Mouse (Mus musculus) embryonic facial prominence, embryonic 15.5 days (tissue): ENCODE data around the gene Serpinh1. TPM values are rescaled to one million over a fixed set of nuclear protein-coding genes. Genes with fewer than 3 reads are reported as not detected.
A peak's percentile ranks its signal among the peaks of the same experiment; 100 is the strongest.
"Not testable (repeated sequence)": the region's sequence is repeated elsewhere in the genome, so short reads cannot be mapped to it uniquely, and the experiment has no call there.

Experiments
- ATAC-seq: fragments of 200-750 bp; cut with Nextera tagmentation; 2 replicates; pipeline ENCODE4 v1.8.0; 2017; ENCODE audit warnings: low read depth, moderate TSS enrichment; ENCODE audit not compliant: insufficient number of reproducible peaks, low FRiP score, low TSS enrichment
- H3K27ac ChIP-seq: fragments of 300-500 bp; sonication (generic); replicated peaks from 2 replicates; pipeline ENCODE4 v1.5.1; 2015; ENCODE audit warnings: mild to moderate bottlenecking, inconsistent platforms
- H3K27me3 ChIP-seq: fragments of 300-500 bp; sonication (generic); 2 replicates; pipeline ENCODE4 v1.6.1; 2015; ENCODE audit warnings: inconsistent platforms
- H3K36me3 ChIP-seq: fragments of 300-500 bp; sonication (generic); 2 replicates; pipeline ENCODE4 v1.6.1; 2015; ENCODE audit warnings: mild to moderate bottlenecking, inconsistent platforms
- H3K4me1 ChIP-seq: fragments of 300-500 bp; sonication (generic); 2 replicates; pipeline ENCODE4 v1.6.1; 2015; ENCODE audit warnings: inconsistent platforms
- H3K4me2 ChIP-seq: fragments of 300-500 bp; sonication (generic); replicated peaks from 2 replicates; pipeline ENCODE4 v1.6.1; 2015; ENCODE audit warnings: mild to moderate bottlenecking, inconsistent platforms
- H3K4me3 ChIP-seq: fragments of 300-500 bp; sonication (generic); replicated peaks from 2 replicates; pipeline ENCODE4 v1.5.1; 2015; ENCODE audit warnings: mild to moderate bottlenecking, inconsistent platforms
- H3K9ac ChIP-seq: fragments of 300-500 bp; sonication (generic); 2 replicates; pipeline ENCODE4 v1.6.1; 2015; ENCODE audit warnings: inconsistent platforms
- H3K9me3 ChIP-seq: fragments of 300-500 bp; sonication (generic); replicated peaks from 2 replicates; pipeline ENCODE4 v1.6.1; 2016; ENCODE audit warnings: inconsistent platforms
- WGBS: fragments of 180-500 bp; shearing (Covaris S2); methylation state at CpG from one replicate; pipeline ENCODE4 v1.1.7; 2015; 5-methylcytosine and 5-hydroxymethylcytosine counted together
- polyA plus RNA-seq: library from polyadenylated mRNA; unstranded; fragments of >200 nt; fragmentation: Nextera tagmentation; extraction: Ambion mirVana; gene quantifications from 2 replicates; pipeline ENCODE4 v1.2.1, GENCODE M21; 2015

Serpinh1 gene
- polyA plus RNA-seq, 1 experiment from 2014 or later: 2,130 TPM

GRCm38 (mm10) chr7:99386030-99386429, 33.0 kb upstream of the Serpinh1 start:
- ATAC-seq: no peak
- Histone ChIP-seq H3K27ac (no peak overlapping the region), H3K4me1 (peaks cover 45% of the 10 kb centered on the region), H3K4me2 (no peak overlapping the region), H3K36me3 (no peaks in the 10 kb centered on the region), H3K9me3 (no peaks in the 10 kb centered on the region), H3K27me3 (no peaks in the 10 kb centered on the region), H3K4me3 (no peak overlapping the region), H3K9ac (no peak overlapping the region)
- 61% methylated on average over 5 of the region's 5 CpGs for WGBS

DNA sequence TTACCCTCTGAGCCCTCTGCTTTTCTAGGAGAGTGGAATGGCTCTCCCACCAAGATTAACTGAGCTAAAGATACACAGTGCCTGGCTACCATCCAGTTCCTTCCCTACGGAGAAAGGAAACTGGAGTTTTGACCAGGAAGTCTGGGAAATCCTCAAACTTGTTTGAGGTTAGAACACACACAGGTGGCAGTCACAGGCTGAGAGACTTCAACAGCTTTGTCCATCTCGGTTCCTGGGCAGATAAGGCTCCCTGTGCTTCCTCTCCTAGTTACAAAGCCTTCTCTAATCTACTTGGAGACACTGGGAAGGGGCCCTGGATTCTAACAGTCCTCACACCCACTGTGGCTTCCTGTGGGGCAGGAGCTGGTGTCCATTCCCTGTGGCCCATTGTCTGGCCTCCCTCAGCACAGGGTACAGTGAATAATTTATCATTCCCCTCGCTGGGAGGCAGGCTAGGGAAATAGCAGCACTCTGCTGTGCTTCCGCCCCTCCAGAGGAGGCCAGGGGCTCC, 31.1 kb upstream of the Serpinh1 start:
- WGBS: 34% methylated on average over 4 of the region's 4 CpGs
- Histone ChIP-seq H3K36me3 (no peaks in the 10 kb centered on the region), H3K4me1 (peaks cover 45% of the 10 kb centered on the region), H3K9ac (no peak overlapping the region), H3K4me3 (no peak overlapping the region), H3K4me2 (0 out of 2 replicates have a peak overlapping the region, but pooled peaks have one; percentile 96), H3K27me3 (no peaks in the 10 kb centered on the region), H3K9me3 (no peaks in the 10 kb centered on the region), H3K27ac (0 out of 2 replicates have a peak overlapping the region, but pooled peaks have one; percentile 5)
- no peak for ATAC-seq

GRCm38 (mm10) chr7:99383246-99383645, 30.2 kb upstream of the Serpinh1 start:
- peak overlapping the region; percentile 65 for H3K4me3 ChIP-seq

DNA sequence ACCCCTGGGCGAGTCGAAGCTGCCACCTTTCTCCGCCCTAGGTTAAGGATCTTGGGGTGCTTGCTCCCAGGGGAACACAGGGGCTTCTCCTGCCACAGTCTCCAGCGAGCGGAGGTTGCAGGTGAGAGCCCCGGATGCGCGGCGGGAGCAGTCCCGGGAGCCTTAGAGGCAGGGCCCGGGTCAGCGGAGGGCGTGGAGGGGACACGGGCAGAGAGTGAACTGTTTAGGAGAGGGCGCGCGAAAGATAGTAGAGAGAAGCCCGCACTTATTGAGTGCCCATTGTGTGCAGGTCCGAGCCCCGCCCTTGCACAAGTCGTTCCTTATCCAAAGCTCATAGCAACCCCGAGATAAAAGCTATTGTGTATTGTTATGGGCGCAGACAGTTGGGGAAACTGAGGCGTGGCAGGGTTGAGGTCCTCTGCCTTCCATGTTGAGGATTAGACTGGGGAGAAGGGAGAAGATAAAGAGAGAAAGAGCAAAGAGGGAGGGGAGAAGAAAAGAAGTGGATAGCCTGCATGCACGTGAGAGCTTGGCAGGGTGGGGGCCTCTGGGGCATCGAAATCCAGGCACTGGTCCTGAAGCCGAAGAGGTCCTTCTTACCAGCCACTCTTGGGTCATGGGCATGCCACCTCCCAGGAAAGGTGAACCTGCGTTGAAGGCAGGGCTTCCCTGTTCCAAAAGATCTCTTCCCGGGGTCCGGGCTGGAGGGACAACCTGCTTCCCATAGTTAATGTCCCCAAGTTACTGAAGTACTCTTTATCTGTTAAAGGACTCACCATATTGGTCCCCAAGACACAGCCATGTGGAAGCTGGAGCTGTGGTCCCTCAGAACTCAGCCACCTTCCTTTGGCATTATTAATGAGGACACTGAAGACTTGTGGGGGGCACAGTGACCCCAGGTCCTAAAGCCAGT, 29.3 kb upstream of the Serpinh1 start:
- H3K9me3 ChIP-seq: no peaks in the 10 kb centered on the region
- no peak overlapping the region for H3K27ac ChIP-seq
- peak overlapping the region; percentile 77 for H3K9ac ChIP-seq
- H3K27me3 ChIP-seq: no peaks in the 10 kb centered on the region
- H3K36me3 ChIP-seq: no peaks in the 10 kb centered on the region
- 15% methylated on average over 30 of the region's 30 CpGs for WGBS
- H3K4me3 ChIP-seq: peak overlapping the region; percentile 65
- peaks cover 43% of the 10 kb centered on the region for H3K4me1 ChIP-seq
- peak overlapping the region; percentile 96 for H3K4me2 ChIP-seq
- ATAC-seq: no peak

More at GRCm38 (mm10) chr7:99383246-99383645, 30.2 kb upstream of the Serpinh1 start:
- peak overlapping the region; percentile 96 for H3K4me2 ChIP-seq
- H3K27me3 ChIP-seq: no peaks in the 10 kb centered on the region
- no peak overlapping the region for H3K27ac ChIP-seq
- no peaks in the 10 kb centered on the region for H3K36me3 ChIP-seq
- H3K9ac ChIP-seq: no peak overlapping the region
- H3K4me1 ChIP-seq: peaks cover 45% of the 10 kb centered on the region
- no peaks in the 10 kb centered on the region for H3K9me3 ChIP-seq
- WGBS: 62% methylated on average over 5 of the region's 5 CpGs
- no peak for ATAC-seq

GRCm38 (mm10) chr7:99381214-99382087, 28.4 kb upstream of the Serpinh1 start, which contains the start of gene Gdpd5:
Gdpd5 (plus strand) TSS chr7:99381414.
- H3K9ac ChIP-seq: peak within 1 kb of the TSS; percentile 77
- H3K4me2 ChIP-seq: peak within 1 kb of the TSS; percentile 96
- peak; percentile 97 for ATAC-seq
- WGBS: under 1% methylated on average over 73 of the region's 73 CpGs
- H3K27ac ChIP-seq: peak within 1 kb of the TSS; percentile 91
- H3K36me3 ChIP-seq: no peaks in the 10 kb centered on the region
- H3K4me1 ChIP-seq: peaks cover 43% of the 10 kb centered on the region
- peak within 1 kb of the TSS; percentile 65 for H3K4me3 ChIP-seq
- no peaks in the 10 kb centered on the region for H3K27me3 ChIP-seq
- H3K9me3 ChIP-seq: no peaks in the 10 kb centered on the region

DNA sequence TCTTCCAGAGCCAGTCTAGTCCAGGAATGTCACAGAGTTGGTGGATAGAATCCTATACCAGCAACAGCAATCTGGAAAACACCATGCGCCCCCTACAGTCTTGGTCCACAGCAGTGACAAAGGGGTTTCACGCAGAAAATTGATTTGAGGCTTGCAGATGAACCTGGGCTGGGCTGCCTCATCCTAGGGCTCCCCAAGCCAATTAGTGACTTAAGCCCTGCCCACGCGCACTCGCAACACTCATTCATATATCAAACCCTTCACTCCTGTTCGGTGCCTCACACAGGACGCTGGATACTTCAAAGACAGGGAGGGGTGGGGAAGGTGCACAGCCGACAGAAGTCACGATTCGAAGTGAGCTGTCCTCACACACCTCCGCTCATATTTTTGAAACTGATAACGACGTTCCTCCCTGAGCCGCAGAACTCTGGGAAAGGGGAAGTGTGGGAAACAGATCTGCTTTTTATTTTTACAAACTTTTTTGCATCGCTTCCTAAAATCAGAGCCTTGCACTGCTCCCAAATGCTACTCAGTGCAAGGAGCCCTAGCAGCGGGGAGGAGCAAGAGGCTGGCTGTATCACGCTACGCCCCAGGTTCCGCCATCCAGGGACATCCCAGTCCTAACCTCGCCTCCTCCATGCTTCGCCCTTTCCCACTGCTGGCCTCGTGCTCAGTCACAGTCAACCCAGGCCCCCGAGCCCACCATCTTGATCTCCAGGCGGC, 27.6 kb upstream of the Serpinh1 start:
- Histone ChIP-seq H3K9me3 (no peaks in the 10 kb centered on the region), H3K27me3 (no peaks in the 10 kb centered on the region), H3K36me3 (no peaks in the 10 kb centered on the region), H3K9ac (peak overlapping the region; percentile 47), H3K4me2 (peak overlapping the region; percentile 96), H3K27ac (peak overlapping the region; percentile 91), H3K4me1 (peaks cover 35% of the 10 kb centered on the region), H3K4me3 (peak overlapping the region; percentile 65)
- peak; percentile 71 for ATAC-seq
- WGBS: under 1% methylated on average over 24 of the region's 24 CpGs

DNA sequence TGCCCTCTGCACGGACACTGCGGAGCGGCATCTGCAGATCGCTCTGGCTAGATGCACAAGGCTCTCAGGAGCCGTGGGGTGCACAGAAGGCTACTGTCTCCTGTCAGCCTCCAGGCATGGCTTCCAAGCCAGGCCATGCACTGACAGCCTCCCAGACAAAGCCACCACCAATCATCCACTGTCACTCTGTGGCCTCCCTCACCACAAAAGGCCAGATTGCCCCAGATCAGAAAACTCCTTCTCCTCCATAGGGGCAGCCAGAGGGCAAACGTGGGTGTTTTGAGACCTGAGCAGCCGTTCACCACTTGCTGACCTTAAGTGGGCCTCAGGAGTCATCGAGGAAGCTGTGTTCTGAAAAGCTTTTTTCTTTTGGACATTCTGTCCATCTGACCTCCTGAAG, 25.8 kb upstream of the Serpinh1 start:
- H3K36me3 ChIP-seq: no peaks in the 10 kb centered on the region

GRCm38 (mm10) chr7:99375455-99375854, 22.4 kb upstream of the Serpinh1 start:
- Histone ChIP-seq H3K27me3 (no peaks in the 10 kb centered on the region; the same call in 1 of the 2 replicates), H3K36me3 (no peaks in the 10 kb centered on the region), H3K4me3 (no peak overlapping the region), H3K9ac (no peak overlapping the region), H3K27ac (no peak overlapping the region), H3K9me3 (no peaks in the 10 kb centered on the region), H3K4me2 (no peak overlapping the region), H3K4me1 (0 out of 2 replicates have a peak, but pooled peaks cover 3% of the 10 kb centered on the region)
- 6% methylated on average over 4 of the region's 4 CpGs for WGBS
- ATAC-seq: no peak

More for the DNA sequence above, 25.8 kb upstream of the Serpinh1 start:
- no peaks in the 10 kb centered on the region for H3K27me3 ChIP-seq
- H3K4me3 ChIP-seq: no peak overlapping the region
- H3K9ac ChIP-seq: no peak overlapping the region
- no peak for ATAC-seq
- H3K4me2 ChIP-seq: no peak overlapping the region
- no peaks in the 10 kb centered on the region for H3K9me3 ChIP-seq
- peaks cover 27% of the 10 kb centered on the region for H3K4me1 ChIP-seq
- H3K27ac ChIP-seq: no peak overlapping the region
- WGBS: 47% methylated on average over 8 of the region's 8 CpGs

DNA sequence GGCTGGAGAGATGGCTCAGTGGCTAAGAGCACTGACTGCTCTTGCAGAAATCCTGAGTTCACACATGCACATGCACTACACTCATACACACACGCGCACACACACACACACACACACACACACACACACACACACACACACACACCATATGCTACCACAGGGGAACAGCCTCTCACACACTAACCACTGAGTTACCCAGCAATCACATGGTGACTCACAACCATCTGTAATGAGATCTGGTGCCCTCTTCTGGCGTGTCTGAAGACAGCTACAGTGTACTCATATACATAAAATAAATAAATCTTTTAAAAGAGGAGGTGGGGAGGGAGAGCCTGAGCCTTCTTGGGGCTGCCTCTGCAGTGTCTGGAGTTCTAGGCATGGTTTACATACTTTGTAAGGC, 21.3 kb upstream of the Serpinh1 start:
- 64% methylated on average over 3 of the region's 3 CpGs for WGBS
- not testable (repeated sequence) for ATAC-seq, H3K4me2 ChIP-seq

DNA sequence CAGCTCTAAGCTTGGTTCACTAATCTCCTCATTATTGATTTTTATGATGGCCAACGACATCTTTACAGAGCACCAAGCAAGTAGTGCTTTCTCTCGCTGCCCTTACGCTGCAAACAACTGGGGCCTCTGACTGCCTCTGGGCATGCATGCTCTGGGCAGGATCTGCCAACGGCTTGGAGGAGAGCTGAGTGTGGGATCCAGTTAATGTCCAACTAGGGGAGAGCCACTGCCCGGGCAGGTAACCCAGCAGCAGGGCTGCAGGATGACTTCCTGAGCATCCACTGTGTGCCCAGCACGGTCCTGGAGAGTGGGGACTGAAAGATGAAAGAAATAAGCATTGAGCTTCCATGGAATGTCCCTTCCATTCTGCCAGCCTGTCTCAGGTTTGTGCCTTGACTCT, 13.7 kb upstream of the Serpinh1 start:
- H3K27me3 ChIP-seq: no peaks in the 10 kb centered on the region
- H3K4me3 ChIP-seq: no peak overlapping the region
- H3K4me2 ChIP-seq: no peak overlapping the region
- peaks cover 9% of the 10 kb centered on the region for H3K4me1 ChIP-seq
- no peak for ATAC-seq
- H3K27ac ChIP-seq: no peak overlapping the region
- no peaks in the 10 kb centered on the region for H3K36me3 ChIP-seq
- H3K9me3 ChIP-seq: no peaks in the 10 kb centered on the region
- 63% methylated on average over 6 of the region's 6 CpGs for WGBS
- no peak overlapping the region for H3K9ac ChIP-seq

More for the DNA sequence above, 21.3 kb upstream of the Serpinh1 start:
- not testable (repeated sequence) for H3K9ac ChIP-seq, H3K4me3 ChIP-seq, H3K4me1 ChIP-seq, H3K27ac ChIP-seq, H3K9me3 ChIP-seq, H3K27me3 ChIP-seq, H3K36me3 ChIP-seq
